Mouse (Mus musculus) E14TG2a.4 (cell line): ENCODE measurements around the gene Rgs9bp.

ENCODE experiments used
- H3K27me3 ChIP-seq: 2 replicates; pipeline ENCODE4 v1.6.1; 2014; ENCODE audit warnings: low read length, control low read depth; ENCODE audit not compliant: insufficient read depth
- H3K36me3 ChIP-seq: 2 replicates; pipeline ENCODE4 v1.6.1; 2014; ENCODE audit warnings: low read length, control low read depth; ENCODE audit not compliant: insufficient read depth
- H3K4me1 ChIP-seq: replicated peaks from 2 replicates; pipeline ENCODE4 v1.6.1; 2014; ENCODE audit warnings: low read depth, low read length, control low read depth
- H3K4me3 ChIP-seq: replicated peaks from 2 replicates; pipeline ENCODE4 v1.5.1; 2014; ENCODE audit warnings: mild to moderate bottlenecking, low read length
- H3K9me3 ChIP-seq: 2 replicates; pipeline ENCODE4 v1.6.1; 2014; ENCODE audit warnings: low read length, control low read depth
- CTCF ChIP-seq: conservative IDR thresholded peaks from 2 replicates; pipeline ENCODE4 v1.5.1; 2014; ENCODE audit warnings: low read length
- NANOG ChIP-seq: IDR thresholded peaks from 2 replicates; pipeline ENCODE4 v1.6.1; 2014; ENCODE audit warnings: borderline replicate concordance, low read length, mixed read lengths
- POU5F1 ChIP-seq: IDR thresholded peaks from 2 replicates; pipeline ENCODE4 v1.6.1; 2014; ENCODE audit warnings: low read length, borderline replicate concordance

Rgs9bp gene

GRCm38 (mm10) chr7:35585191-35586054 lies at the start of gene Rgs9bp:
Gene Rgs9bp, minus strand, starts transcription at chr7:35585582.
- no peak for TF ChIP-seq POU5F1
- TF ChIP-seq NANOG: no peak
- TF ChIP-seq CTCF: no peak
- Histone ChIP-seq H3K9me3 (no peaks in the 10 kb centered on the region), H3K4me1 (peaks cover 39% of the 10 kb centered on the region), H3K4me3 (peak within 1 kb of the TSS; percentile 97), H3K27me3 (peaks cover 31% of the 10 kb centered on the region), H3K36me3 (peaks cover 11% of the 10 kb centered on the region; the same call in 1 of the 2 replicates)

- peaks cover 79% of the 10 kb centered on the region for H3K36me3 ChIP-seq
- no peaks in the 10 kb centered on the region for H3K9me3 ChIP-seq
- TF ChIP-seq POU5F1 (no peak), CTCF (peak; percentile 93), NANOG (no peak)
- no peaks in the 10 kb centered on the region for H3K27me3 ChIP-seq
- no peak overlapping the region for H3K4me3 ChIP-seq
- peaks cover 38% of the 10 kb centered on the region for H3K4me1 ChIP-seq
These were observed 43.1 kb upstream of the Rgs9bp start for GRCm38 (mm10) chr7:35628496-35628895.

GRCm38 (mm10) chr7:35627371-35627770 lies 42.0 kb upstream of the Rgs9bp start:
- H3K36me3 ChIP-seq: peaks cover 79% of the 10 kb centered on the region
- H3K4me1 ChIP-seq: peaks cover 44% of the 10 kb centered on the region
- H3K4me3 ChIP-seq: no peak overlapping the region
- H3K27me3 ChIP-seq: no peaks in the 10 kb centered on the region
- TF ChIP-seq POU5F1: no peak
- no peak for TF ChIP-seq NANOG
- no peak for TF ChIP-seq CTCF
- no peaks in the 10 kb centered on the region for H3K9me3 ChIP-seq

GRCm38 (mm10) chr7:35626038-35626437 lies 40.7 kb upstream of the Rgs9bp start:
- peaks cover 81% of the 10 kb centered on the region for H3K36me3 ChIP-seq
- peaks cover 48% of the 10 kb centered on the region for H3K4me1 ChIP-seq
- H3K9me3 ChIP-seq: no peaks in the 10 kb centered on the region
- TF ChIP-seq POU5F1 (no peak), CTCF (peak; percentile 56), NANOG (no peak)
- no peaks in the 10 kb centered on the region for H3K27me3 ChIP-seq
- H3K4me3 ChIP-seq: no peak overlapping the region

GRCm38 (mm10) chr7:35622626-35623025 lies 37.2 kb upstream of the Rgs9bp start:
- Histone ChIP-seq H3K27me3 (no peaks in the 10 kb centered on the region), H3K36me3 (peaks cover 82% of the 10 kb centered on the region), H3K4me3 (no peak overlapping the region), H3K9me3 (no peaks in the 10 kb centered on the region), H3K4me1 (peaks cover 63% of the 10 kb centered on the region)
- TF ChIP-seq NANOG: no peak
- TF ChIP-seq POU5F1: no peak
- no peak for TF ChIP-seq CTCF

GRCm38 (mm10) chr7:35617513-35617912 lies 32.1 kb upstream of the Rgs9bp start:
- H3K4me1 ChIP-seq: peaks cover 45% of the 10 kb centered on the region
- H3K27me3 ChIP-seq: no peaks in the 10 kb centered on the region
- peaks cover 93% of the 10 kb centered on the region for H3K36me3 ChIP-seq
- H3K4me3 ChIP-seq: no peak overlapping the region
- H3K9me3 ChIP-seq: no peaks in the 10 kb centered on the region
- no peak for TF ChIP-seq POU5F1
- TF ChIP-seq NANOG: no peak
- TF ChIP-seq CTCF: no peak

- Histone ChIP-seq H3K36me3 (peaks cover 82% of the 10 kb centered on the region), H3K9me3 (peaks cover 7% of the 10 kb centered on the region; the same call in 1 of the 2 replicates), H3K4me3 (no peak overlapping the region), H3K27me3 (no peaks in the 10 kb centered on the region), H3K4me1 (no peaks in the 10 kb centered on the region)
- no peak for TF ChIP-seq NANOG
These were observed 23.9 kb upstream of the Rgs9bp start for GRCm38 (mm10) chr7:35609245-35609644.

GRCm38 (mm10) chr7:35606816-35607215 lies 21.4 kb upstream of the Rgs9bp start:
- H3K4me1 ChIP-seq: no peaks in the 10 kb centered on the region
- H3K36me3 ChIP-seq: peaks cover 80% of the 10 kb centered on the region
- H3K9me3 ChIP-seq: peaks cover 7% of the 10 kb centered on the region; the same call in 1 of the 2 replicates
- no peaks in the 10 kb centered on the region for H3K27me3 ChIP-seq
- no peak overlapping the region for H3K4me3 ChIP-seq
- TF ChIP-seq CTCF (no peak), NANOG (no peak), POU5F1 (no peak)

GRCm38 (mm10) chr7:35602766-35603165 lies 17.4 kb upstream of the Rgs9bp start:
- Histone ChIP-seq H3K4me3 (no peak overlapping the region), H3K27me3 (no peaks in the 10 kb centered on the region), H3K36me3 (peaks cover 75% of the 10 kb centered on the region), H3K4me1 (peaks cover 20% of the 10 kb centered on the region), H3K9me3 (no peaks in the 10 kb centered on the region)
- TF ChIP-seq POU5F1 (no peak), NANOG (no peak), CTCF (no peak)
